Mouse (Mus musculus) heart, adult 2 months (tissue): ENCODE measurements at regions not wholly inside any gene's neighbourhood (a gene's known extent, or its start where the extent isn't known, plus 50 kb on each side); places are given as distances from the start of the nearest gene placed in this dataset.

Experiments
- CTCF ChIP-seq: fragments of 200-600 bp; IDR thresholded peaks from 2 replicates; pipeline ENCODE4 v1.8.1; 2022; ENCODE audit warnings: antibody characterized with exemption, mild to moderate bottlenecking, moderate library complexity
- EP300 ChIP-seq: fragments of 200-500 bp; IDR thresholded peaks from 2 replicates; pipeline ENCODE4 v1.6.1; 2011; ENCODE audit warnings: low read depth, low read length, control low read depth; ENCODE audit not compliant: insufficient read depth
- POLR2A ChIP-seq: fragments of 200-500 bp; IDR thresholded peaks from 2 replicates; pipeline ENCODE4 v1.6.1; 2011; ENCODE audit warnings: mild to moderate bottlenecking, low read depth, low read length, control low read depth; ENCODE audit not compliant: insufficient read depth

- TF ChIP-seq CTCF (no peak), POLR2A (no peak), EP300 (no peak)
Observed at GRCm38 (mm10) chr2:71626404-71626803, 79.8 kb upstream of the Dlx2 start.
